Mouse (Mus musculus): Measurements from ENCODE around the gene Rbpms2.
"Not testable (repeated sequence)": the region's sequence is repeated elsewhere in the genome, so short reads cannot be mapped to it uniquely, and the experiment has no call there.

GRCm38 (mm10) chr9:65651957-65652356 lies 22.5 kb downstream of the Rbpms2 start:
- TF ChIP-seq HCFC1 (IDR thresholded peaks at IDR 0.05; ENCODE audit: borderline replicate concordance, insufficient read depth, low read length); ZC3H11A (IDR thresholded peaks at IDR 0.05; ENCODE audit: borderline replicate concordance, low read depth, low read length); MAFK (IDR thresholded peaks at IDR 0.05; ENCODE audit: insufficient read depth, low read depth, low read length); CHD2 (IDR thresholded peaks at IDR 0.05; ENCODE audit: low read depth, low read length); ZNF384 (IDR thresholded peaks at IDR 0.05; ENCODE audit: low read depth, low read length): not testable (repeated sequence)

Data from ES-E14 (cell line).